Mouse (Mus musculus): ENCODE data around the gene Fam92b. TPM values are rescaled to one million over a fixed set of nuclear protein-coding genes. Genes with fewer than 3 reads are reported as not detected.

Gene Fam92b
- total RNA-seq, 2 experiments from 2014 or later = 0.53 to 1.2 TPM

Other genes starting within 250 kb of the Fam92b start
- gene Crispld2, start 185.0 kb downstream of the Fam92b start, total RNA-seq (2021) = 10 to 100 TPM in 1 of 2 experiments, 1 to 10 TPM in 1; 7.8 to 19.4 TPM
- gene Zdhhc7, start 76.0 kb downstream of the Fam92b start, total RNA-seq (2021) = 10 to 100 TPM; 40.3 to 55.6 TPM
- 100 to 1,000 TPM in 1 of 2 experiments, 10 to 100 TPM in 1; 77.7 to 152 TPM for gene 6430548M08Rik, start 63.3 kb downstream of the Fam92b start, total RNA-seq (2021)
- 10 to 100 TPM; 25.9 to 30.2 TPM for gene Gse1, start 51.0 kb upstream of the Fam92b start, total RNA-seq (2021)

Data from adrenal gland, postnatal 36 days (tissue).